Mouse (Mus musculus) naive thymus-derived CD4-positive, alpha-beta T cell, adult 2 months (primary cell): ENCODE results near the gene Ostm1.

ENCODE experiments used
- DNase-seq: peaks from one replicate; pipeline ENCODE4 v3.0.0-alpha.2; 2011; ENCODE audit warnings: low read depth

The Ostm1 gene

DNA sequence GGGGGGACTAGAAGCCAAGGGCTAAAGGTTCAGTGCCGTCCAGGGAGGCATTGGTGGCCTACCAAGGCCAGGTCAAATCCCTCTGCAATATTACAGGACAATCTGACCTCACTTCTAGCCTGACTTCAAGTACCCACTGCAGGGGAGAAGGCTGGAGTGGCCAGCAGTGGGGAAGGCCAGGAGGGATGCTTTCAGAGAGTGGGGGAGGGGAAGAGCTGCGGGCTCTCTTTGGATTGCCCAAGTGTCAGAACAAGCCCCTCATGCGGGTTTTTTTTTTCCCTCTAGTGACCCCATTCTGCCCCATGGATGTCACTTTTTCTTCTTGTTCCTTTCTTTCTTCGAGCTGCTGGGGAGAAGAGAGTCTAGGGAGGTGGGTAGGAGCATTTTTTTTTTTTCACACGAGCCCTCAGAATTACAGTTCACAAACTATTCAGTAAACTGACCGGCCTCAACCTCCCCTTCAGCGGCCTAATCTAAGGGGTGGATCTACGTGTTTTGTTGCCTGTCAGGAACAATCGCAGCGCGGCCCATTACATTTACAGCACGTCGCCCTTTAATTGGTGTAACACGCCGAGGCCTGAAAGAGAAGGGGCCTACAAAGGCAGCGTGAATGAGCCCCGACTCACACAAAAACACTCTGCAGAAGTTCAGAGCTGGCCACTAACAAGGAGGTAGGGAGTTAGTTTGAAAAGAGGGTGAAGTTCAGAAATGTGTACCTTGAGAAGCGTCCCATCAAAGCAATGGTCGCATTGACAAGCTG is 47.2 kb downstream of the Ostm1 start:
- DNase-seq, result peak; percentile 11

DNA sequence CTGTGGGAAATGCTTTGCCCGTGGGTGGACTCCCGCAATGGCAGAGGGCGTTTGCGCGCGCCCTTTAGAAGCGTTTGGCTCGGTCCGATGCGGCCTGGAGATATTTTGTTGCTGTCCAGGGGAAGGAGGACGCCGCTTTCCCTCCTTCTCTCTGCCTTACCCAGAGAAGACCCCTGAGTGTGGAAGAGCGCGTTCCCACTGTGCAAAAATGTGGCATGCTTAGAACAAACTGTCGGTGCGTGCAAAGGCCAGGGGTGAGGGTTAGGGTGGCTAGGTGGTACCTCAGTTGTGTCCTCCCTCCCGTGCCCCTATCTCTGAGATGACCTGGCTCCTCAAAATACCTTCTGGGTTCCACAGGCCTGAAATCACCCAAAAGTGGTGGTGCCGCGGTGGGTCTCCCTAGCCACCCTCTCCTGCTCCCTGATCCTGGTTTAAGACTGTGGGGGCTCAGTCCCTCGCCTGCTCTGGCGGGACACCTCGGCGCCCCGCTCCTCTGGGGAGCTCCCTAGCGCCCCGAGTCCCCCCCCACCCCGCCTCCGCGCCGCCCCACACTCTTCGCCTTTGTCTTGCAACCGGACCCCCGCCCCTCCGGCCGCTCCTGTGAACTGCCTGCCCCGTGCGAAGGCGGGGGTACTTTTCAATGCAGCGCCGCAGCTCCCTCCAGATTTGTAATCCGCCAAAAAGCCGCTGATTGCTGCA is 48.3 kb downstream of the Ostm1 start:
- peak; percentile 22 for DNase-seq

- peak; percentile 29 for DNase-seq
Measured at GRCm38 (mm10) chr10:42632453-42633360, 49.1 kb downstream of the Ostm1 start.

DNA sequence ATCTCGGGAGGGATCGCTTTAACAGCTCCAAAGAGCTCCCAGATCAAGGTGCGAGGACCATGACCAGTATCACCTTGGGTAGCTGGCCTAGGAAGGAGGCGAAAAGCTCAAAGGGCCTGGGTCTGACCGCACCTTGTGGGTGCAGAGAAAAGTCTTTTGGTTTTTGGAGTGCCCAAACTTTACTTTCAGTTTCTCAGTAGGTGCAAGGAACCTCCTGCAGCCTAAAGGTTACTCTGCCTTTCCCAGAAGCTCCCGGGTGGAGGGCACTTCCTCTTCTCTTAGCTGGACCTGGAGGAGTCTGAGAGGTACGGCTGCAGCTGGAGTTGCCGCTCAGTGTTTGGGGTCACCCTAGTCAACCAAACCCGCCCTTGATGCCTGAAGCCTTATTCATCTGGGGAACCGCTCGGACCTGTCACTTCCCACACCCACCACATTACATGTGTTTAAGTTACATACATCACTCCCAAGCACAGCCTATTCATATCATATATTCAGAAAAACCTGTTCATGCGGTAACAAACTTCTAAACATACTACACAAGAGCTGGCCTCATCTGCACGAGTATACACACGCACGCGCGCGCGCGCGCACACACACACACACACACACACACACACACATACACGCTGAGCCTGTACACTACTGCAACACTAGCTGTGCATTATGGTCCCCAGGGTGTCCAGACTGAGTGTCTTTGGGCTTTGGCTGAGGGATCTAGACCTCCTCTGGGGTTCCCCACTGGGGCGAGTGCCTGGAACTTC is 49.9 kb downstream of the Ostm1 start:
- DNase-seq, result peak; percentile 71

- DNase-seq, result no peak
Measured at GRCm38 (mm10) chr10:42634122-42634720, 50.6 kb downstream of the Ostm1 start.

DNA sequence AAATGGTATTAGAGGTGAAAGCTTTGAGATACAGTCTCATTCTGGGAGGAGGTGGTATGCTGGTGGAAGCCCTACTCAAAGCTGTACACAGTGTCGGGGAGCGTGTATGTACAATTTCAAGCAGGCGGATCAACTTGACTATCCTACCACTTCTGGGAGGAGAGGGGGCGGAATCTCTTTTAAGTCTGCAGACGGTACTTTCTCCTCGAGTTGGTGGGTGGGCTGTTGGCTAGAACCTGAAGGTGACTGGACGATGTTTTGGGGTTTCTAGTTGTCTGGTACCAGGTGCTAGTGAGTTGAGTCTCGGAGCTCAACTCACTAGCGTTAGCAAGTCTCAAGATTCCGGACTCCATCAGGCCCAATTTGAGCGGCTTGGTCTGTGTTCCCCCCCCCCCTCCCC is 51.4 kb downstream of the Ostm1 start:
- peak; percentile 33 for DNase-seq

DNA sequence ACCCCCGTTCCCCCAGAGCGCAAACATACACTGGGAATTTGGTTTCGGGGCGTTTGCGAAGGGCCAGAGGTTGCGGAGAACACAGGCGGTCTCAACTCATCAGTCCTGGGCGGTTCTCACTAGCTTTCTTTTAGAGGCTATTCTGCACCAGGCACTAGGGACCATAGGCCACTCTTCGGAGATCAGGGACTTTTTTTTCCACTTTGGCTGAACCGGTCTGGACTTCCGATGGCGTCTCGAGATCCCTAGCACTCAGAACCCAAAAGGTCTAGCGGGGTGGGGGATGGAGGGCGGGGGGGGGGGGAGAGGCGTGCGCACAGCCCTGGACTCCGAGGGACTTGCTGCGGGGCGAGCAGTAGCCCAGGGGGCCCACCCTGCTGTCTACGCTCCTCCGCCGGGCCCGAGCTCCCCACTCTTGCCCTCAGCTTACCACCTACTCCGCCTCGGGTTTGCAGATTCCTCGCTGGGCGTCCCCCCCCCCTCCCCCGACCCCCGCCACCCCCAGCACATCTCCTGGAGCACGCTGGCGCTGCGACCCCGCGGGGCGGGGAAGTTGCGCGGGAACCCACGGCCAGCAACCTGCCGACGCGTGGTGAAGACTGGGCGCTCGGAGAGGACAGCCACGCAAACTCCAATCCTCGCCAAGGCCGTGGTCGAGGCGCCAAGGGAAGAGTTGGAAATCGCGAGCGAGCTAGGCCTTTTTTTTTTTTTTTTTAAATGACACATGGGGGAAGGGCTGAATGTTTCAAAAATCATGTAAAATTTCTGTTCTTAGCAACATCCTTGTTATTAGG is 52.1 kb downstream of the Ostm1 start:
- peak; percentile 17 for DNase-seq

DNA sequence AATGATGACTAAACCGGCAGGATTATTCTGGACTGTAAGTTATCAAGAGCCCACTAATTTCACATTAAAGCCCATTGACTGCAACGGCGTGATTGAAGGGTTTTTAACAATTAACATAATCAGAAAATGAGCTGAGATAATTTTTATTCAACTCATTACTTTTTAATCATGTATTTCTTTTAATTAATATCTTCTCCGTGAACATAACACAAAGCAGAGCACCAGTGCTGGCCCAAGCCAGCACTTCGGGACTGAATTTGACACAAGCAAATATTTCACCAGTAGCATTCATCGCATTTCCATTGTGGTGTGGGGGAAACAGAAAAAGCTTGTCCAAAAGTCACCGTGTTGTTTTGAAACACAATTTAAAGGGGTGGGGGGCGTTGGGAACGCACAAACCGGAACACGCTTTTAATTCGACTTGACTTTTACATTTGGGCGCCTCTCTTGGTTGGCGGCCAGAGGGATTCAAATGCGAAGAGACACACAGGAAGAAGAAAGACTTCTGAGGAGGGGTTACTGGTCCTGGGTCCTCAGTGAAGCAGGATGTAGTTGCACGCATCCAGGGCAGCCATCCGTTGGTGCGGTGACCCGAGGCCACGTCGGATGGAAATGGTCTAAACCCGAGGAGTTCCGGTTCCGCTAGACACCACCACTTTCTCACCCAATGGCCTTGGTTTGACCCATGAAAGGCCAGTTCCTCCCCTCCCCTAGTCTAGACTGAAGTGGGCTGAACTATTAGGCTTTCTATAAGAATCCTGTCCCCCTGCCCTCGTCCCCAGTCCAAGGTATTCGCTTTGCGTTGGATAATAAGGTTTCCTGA is 52.9 kb downstream of the Ostm1 start:
- no peak for DNase-seq

GRCm38 (mm10) chr10:42637183-42637788 is 53.7 kb downstream of the Ostm1 start:
- DNase-seq, result peak; percentile 89

DNA sequence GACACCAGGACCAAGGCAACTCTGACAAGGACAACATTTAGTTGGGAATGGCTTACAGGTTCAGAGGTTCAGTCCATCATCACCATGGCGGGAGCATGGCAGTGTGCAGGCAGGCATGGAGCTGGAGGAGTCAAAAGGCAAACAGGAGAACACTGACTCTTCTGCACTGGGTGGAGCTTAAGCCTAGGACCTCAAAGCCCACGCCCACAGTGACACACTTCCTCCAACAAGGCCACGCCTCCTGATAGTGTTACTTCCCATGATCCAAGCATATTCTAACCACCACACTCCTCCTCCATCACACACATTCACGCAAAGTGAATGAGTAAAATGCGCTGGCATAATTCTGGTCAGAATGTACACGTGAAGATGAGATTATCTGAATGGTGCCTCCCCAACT is 56.2 kb downstream of the Ostm1 start:
- DNase-seq, result no peak

DNA sequence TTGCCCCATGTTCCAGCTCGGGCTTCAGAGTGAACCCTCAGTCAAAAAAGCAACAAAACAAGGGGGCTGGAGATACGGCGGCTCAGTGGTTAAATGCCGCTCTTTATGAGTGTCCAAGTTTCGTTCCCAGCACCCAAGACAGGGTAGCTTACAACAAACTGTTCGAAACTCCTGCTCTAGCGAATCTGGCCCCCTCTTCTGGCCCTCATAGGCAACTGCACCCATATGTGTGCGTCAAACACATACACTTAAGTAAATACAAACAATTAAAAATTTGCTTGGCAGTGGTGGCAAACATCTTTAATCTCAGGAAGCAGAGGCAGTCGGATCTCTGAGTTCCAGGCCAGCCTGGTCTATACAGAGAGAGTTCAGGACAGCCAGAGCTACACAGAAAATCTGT is 60.0 kb downstream of the Ostm1 start:
- DNase-seq, result no peak

DNA sequence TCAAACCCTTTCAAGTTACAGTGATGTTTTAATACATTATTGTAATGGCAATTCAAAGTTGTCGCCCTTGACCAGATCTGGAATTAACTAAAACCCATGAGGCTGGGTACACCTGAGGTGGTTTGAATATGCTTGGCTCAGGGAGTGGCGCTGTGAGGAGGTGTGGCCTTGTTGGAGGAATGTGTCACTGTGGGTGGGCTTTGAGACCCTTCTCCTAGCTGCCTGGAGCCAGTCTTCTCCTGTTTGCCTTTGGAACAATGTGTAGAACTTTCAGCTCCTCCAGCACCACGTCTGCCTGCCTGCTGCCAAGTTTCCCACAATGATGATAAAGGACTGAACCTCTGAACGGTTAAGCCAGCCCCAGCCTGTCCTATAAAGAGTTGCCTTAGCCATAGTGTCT is 62.7 kb downstream of the Ostm1 start:
- no peak for DNase-seq

DNA sequence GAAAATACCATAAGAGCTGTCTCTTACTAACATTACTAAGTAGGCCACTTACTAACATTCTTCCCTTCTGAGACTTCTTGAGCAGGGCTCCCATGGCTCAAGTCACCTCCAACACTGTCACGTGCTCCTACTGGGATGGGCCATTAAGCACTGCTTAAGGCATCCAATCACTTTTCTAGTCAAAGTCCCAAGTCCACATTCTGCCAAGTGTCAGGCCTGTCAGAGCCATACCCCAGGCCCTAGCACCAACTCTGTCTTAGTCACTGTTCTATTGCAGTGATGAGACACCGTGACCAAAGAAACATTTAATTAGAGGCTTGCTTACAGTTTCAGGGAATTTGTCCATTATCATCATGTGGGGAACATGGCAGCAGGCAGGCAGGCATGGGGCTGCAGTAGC is 78.3 kb downstream of the Ostm1 start:
- DNase-seq, result no peak

GRCm38 (mm10) chr10:42669970-42670369 is 86.3 kb downstream of the Ostm1 start:
- no peak for DNase-seq

DNA sequence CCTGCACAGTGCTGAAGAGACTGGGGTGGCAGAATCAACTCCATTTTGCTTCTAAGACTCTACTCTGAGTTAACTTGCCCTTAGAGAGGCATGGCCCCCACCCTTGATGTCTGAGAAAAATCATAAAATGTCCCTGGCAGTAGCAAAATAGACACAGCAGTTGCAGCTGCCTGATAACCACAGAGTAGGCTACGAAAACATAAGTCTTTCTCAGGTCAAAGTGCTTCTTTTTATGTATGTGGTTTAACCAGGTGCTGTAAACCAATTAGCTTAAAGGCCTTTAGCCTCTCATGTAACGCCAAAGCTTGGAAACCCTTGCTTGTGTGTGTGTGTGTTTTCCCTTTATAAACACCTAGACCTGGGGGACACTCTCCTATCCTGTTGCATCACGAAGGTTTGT is 89.2 kb downstream of the Ostm1 start:
- no peak for DNase-seq

GRCm38 (mm10) chr10:42675571-42675970 is 91.9 kb downstream of the Ostm1 start:
- DNase-seq, result no peak

GRCm38 (mm10) chr10:42678331-42678730 is 94.7 kb downstream of the Ostm1 start:
- no peak for DNase-seq

DNA sequence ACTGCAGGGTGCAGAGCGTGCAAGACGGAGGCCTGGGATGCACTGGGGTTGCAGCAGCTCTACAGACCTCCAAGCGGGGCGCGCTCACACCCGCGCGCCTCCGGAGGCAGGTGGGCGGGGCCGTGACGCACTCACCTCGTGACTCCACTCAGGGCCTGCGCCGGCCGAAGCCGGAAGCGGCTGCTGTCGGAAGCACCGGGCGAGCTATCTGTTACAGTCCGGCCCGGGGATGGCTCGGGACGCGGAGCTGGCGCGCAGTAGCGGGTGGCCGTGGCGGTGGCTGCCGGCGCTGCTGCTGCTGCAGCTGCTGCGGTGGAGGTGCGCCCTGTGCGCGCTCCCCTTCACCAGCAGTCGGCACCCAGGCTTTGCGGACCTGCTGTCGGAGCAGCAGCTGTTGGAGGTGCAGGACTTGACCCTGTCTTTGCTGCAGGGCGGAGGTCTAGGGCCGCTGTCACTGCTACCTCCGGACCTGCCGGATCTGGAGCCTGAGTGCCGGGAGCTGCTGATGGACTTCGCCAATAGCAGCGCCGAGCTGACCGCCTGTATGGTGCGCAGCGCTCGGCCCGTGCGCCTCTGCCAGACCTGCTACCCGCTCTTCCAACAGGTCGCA is 95.2 kb downstream of the Ostm1 start:
- DNase-seq, result peak; percentile 92

DNA sequence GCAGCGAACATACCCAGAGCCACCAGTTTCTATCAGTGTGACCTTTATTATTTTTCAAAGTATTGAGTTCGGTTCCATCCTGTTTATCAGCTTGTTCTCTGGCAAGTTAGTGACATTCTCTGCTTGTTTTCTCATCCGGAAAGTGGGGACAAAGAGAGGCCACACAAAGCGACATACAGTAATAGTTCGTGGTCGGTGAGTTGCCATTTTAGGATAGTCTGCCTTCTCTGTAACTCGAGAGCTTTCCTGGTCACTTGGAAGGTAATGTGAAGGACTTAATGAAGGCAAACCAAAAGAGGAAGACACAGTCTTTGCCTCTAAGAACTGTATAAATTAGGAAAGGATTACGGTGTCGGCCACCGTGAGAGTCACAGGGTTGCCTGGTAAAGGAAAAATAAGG is 96.0 kb downstream of the Ostm1 start:
- DNase-seq, result peak; percentile 46
